Mouse (Mus musculus) kidney, adult 2 months (tissue): ENCODE measurements at regions not wholly inside any gene's neighbourhood (a gene's known extent, or its start where the extent isn't known, plus 50 kb on each side); places are given as distances from the start of the nearest gene placed in this dataset.

ENCODE experiments used
- DNase-seq: peaks from one replicate; pipeline ENCODE4 v3.0.0; 2021
- H3K27ac ChIP-seq: fragments of 200-500 bp; 2 replicates; pipeline ENCODE4 v1.5.1; 2012; ENCODE audit warnings: low read depth, low read length, control low read depth, inconsistent platforms; ENCODE audit not compliant: insufficient read depth
- H3K27me3 ChIP-seq: fragments of 200-500 bp; replicated peaks from 2 replicates; pipeline ENCODE4 v1.6.1; 2012; ENCODE audit warnings: mild to moderate bottlenecking, moderate library complexity, low read length, inconsistent platforms; ENCODE audit not compliant: control insufficient read depth, insufficient read depth
- H3K36me3 ChIP-seq: fragments of 200-500 bp; 2 replicates; pipeline ENCODE4 v1.6.1; 2012; ENCODE audit warnings: mild to moderate bottlenecking, moderate library complexity, low read length, inconsistent platforms; ENCODE audit not compliant: control insufficient read depth, insufficient read depth
- H3K4me1 ChIP-seq: fragments of 200-500 bp; 2 replicates; pipeline ENCODE4 v1.6.1; 2011; ENCODE audit warnings: low read length; ENCODE audit not compliant: control insufficient read depth, insufficient read depth
- H3K4me3 ChIP-seq: fragments of 200-500 bp; 2 replicates; pipeline ENCODE4 v1.5.1; 2011; ENCODE audit warnings: mild to moderate bottlenecking, low read depth, low read length, control low read depth; ENCODE audit not compliant: insufficient read depth
- CTCF ChIP-seq: fragments of 200-500 bp; conservative IDR thresholded peaks from 2 replicates; pipeline ENCODE4 v1.5.1; 2011; ENCODE audit warnings: low read depth, mild to moderate bottlenecking, control low read depth, low read length, moderate library complexity, mixed read lengths; ENCODE audit not compliant: insufficient read depth, insufficient read length
- POLR2A ChIP-seq: fragments of 200-500 bp; IDR thresholded peaks from one replicate; pipeline ENCODE4 v1.6.1; 2011; ENCODE audit warnings: low read depth, low read length, control low read depth
- WGBS: fragments of 180-500 bp; shearing (Covaris S2); methylation state at CpG from one replicate; pipeline ENCODE4 v1.1.7; 2018; 5-methylcytosine and 5-hydroxymethylcytosine counted together

- TF ChIP-seq CTCF (no peak), POLR2A (no peak)
- Histone ChIP-seq H3K36me3 (no peaks in the 10 kb centered on the region), H3K4me3 (no peak overlapping the region), H3K27me3 (no peaks in the 10 kb centered on the region), H3K27ac (no peak overlapping the region), H3K4me1 (no peaks in the 10 kb centered on the region)
- WGBS: 89% methylated on average over 1 of the region's 1 CpGs
- DNase-seq: no peak
These were observed 50.9 kb upstream of the Prpf4b start for GRCm38 (mm10) chr13:34824157-34824556.
